Comparison of ENCODE assay signal across 21 mouse cellular contexts in genomic region chr1:193214053-193214452, GRCm38 (mm10). TPM values are rescaled to one million over a fixed set of nuclear protein-coding genes. Genes with fewer than 3 reads are reported as not detected.
DNase-seq lines count a peak whose midpoint lies in the region; ATAC-seq and TF ChIP-seq lines count a peak whose summit lies in the region.
"Had no signal": no experiment of that assay in that cellular context is flagged by ENCODE, and none has a peak within 500 bp of the region (broad histone marks: within the 10 kb centered on the region; RNA-seq: fewer than 3 reads in every experiment).

No protein-coding gene starts in this region.

- no peak for TF ChIP-seq CTCF in lung, postnatal 0 days (IDR thresholded peaks at IDR 0.05)

- no peak for DNase-seq in limb, embryonic 10.5 days (ENCODE audit: low spot score)
- peak; percentile 90 for DNase-seq in lung, postnatal 0 days (ENCODE audit: low spot score)
- DNase-seq in lung, postnatal 36 days = peak; percentile 54
- no peak for DNase-seq in liver
- no peak for DNase-seq in right cerebral cortex, postnatal 14 days
- DNase-seq: adrenal gland, adult 8-10 months; adrenal gland, postnatal 36 days; cerebellum, adult 8-10 months; cerebellum, postnatal 14 days; embryo, embryonic 11 days; gastrocnemius, postnatal 10 days; heart, adult 2 months; heart, postnatal 4 days had no signal

- no peaks in the 10 kb centered on the region for H3K9me3 ChIP-seq in limb, embryonic 13.5 days
- H3K9me3 ChIP-seq in limb, embryonic 10.5 days (replicated peaks) = no peaks in the 10 kb centered on the region
- H3K9me3 ChIP-seq in lung, embryonic 15.5 days = no peaks in the 10 kb centered on the region
- H3K9me3 ChIP-seq in lung, postnatal 0 days (ENCODE audit: low read length) = no peaks in the 10 kb centered on the region
- H3K9me3 ChIP-seq: embryonic facial prominence, embryonic 12.5 days; forebrain, embryonic 12.5 days; hindbrain, embryonic 12.5 days had no signal

- peak; percentile 85 for TF ChIP-seq EP300 in lung, postnatal 0 days (IDR thresholded peaks at IDR 0.05)

- H3K9ac ChIP-seq in limb, embryonic 13.5 days = no peak overlapping the region
- no peak overlapping the region for H3K9ac ChIP-seq in lung, embryonic 15.5 days
- no peak overlapping the region for H3K9ac ChIP-seq in lung, postnatal 0 days (replicated peaks; ENCODE audit: low read depth)
- H3K9ac ChIP-seq: embryonic facial prominence, embryonic 12.5 days; forebrain, embryonic 12.5 days; hindbrain, embryonic 12.5 days had no signal

- H3K4me2 ChIP-seq in limb, embryonic 13.5 days (replicated peaks) = no peak overlapping the region
- H3K4me2 ChIP-seq in lung, embryonic 15.5 days = no peak overlapping the region
- no peak overlapping the region for H3K4me2 ChIP-seq in lung, postnatal 0 days (replicated peaks; ENCODE audit: low read depth, low read length)
- H3K4me2 ChIP-seq: embryonic facial prominence, embryonic 12.5 days; forebrain, embryonic 12.5 days; heart, embryonic 11.5 days; hindbrain, embryonic 12.5 days had no signal

- WGBS in limb, embryonic 13.5 days = 73% methylated on average over 5 of the region's 5 CpGs
- WGBS in limb, embryonic 10.5 days = 81% methylated on average over 5 of the region's 5 CpGs
- 57% methylated on average over 5 of the region's 5 CpGs for WGBS in lung, embryonic 15.5 days
- 45% methylated on average over 5 of the region's 5 CpGs for WGBS in lung, postnatal 0 days

- no peaks in the 10 kb centered on the region for H3K36me3 ChIP-seq in limb, embryonic 13.5 days
- no peaks in the 10 kb centered on the region for H3K36me3 ChIP-seq in limb, embryonic 10.5 days
- H3K36me3 ChIP-seq in lung, embryonic 15.5 days = no peaks in the 10 kb centered on the region
- no peaks in the 10 kb centered on the region for H3K36me3 ChIP-seq in lung, postnatal 0 days (ENCODE audit: insufficient read depth, low read length)
- H3K36me3 ChIP-seq: embryonic facial prominence, embryonic 12.5 days; forebrain, embryonic 12.5 days; hindbrain, embryonic 12.5 days had no signal

- H3K4me3 ChIP-seq in limb, embryonic 13.5 days = no peak overlapping the region
- no peak overlapping the region for H3K4me3 ChIP-seq in limb, embryonic 10.5 days
- no peak overlapping the region for H3K4me3 ChIP-seq in lung, embryonic 15.5 days
- H3K4me3 ChIP-seq in lung, postnatal 0 days (ENCODE audit: low read depth, low read length) = no peak overlapping the region
- H3K4me3 ChIP-seq: embryonic facial prominence, embryonic 12.5 days; forebrain, embryonic 12.5 days; heart, adult 2 months; hindbrain, embryonic 12.5 days had no signal

- no peak overlapping the region for H3K27ac ChIP-seq in limb, embryonic 13.5 days
- H3K27ac ChIP-seq in limb, embryonic 10.5 days = no peak overlapping the region
- no peak overlapping the region for H3K27ac ChIP-seq in lung, embryonic 15.5 days
- peak overlapping the region; percentile 16; the same call in 1 of the 2 replicates for H3K27ac ChIP-seq in lung, postnatal 0 days (ENCODE audit: low read length)
- H3K27ac ChIP-seq: embryonic facial prominence, embryonic 12.5 days; forebrain, embryonic 12.5 days; heart, adult 2 months; hindbrain, embryonic 12.5 days had no signal

- no peaks in the 10 kb centered on the region for H3K27me3 ChIP-seq in limb, embryonic 13.5 days
- H3K27me3 ChIP-seq in limb, embryonic 10.5 days (ENCODE audit: low read depth, poor library complexity, severe bottlenecking) = no peaks in the 10 kb centered on the region
- H3K27me3 ChIP-seq in lung, embryonic 15.5 days = no peaks in the 10 kb centered on the region
- H3K27me3 ChIP-seq in lung, postnatal 0 days (replicated peaks; ENCODE audit: insufficient read depth, low read length) = no peaks in the 10 kb centered on the region
- H3K27me3 ChIP-seq: embryonic facial prominence, embryonic 12.5 days; forebrain, embryonic 12.5 days; hindbrain, embryonic 12.5 days had no signal

- H3K4me1 ChIP-seq in limb, embryonic 13.5 days = no peaks in the 10 kb centered on the region
- H3K4me1 ChIP-seq in limb, embryonic 10.5 days = no peaks in the 10 kb centered on the region
- H3K4me1 ChIP-seq in lung, embryonic 15.5 days = no peaks in the 10 kb centered on the region
- no peaks in the 10 kb centered on the region for H3K4me1 ChIP-seq in lung, postnatal 0 days (ENCODE audit: insufficient read depth, low read depth, low read length)
- H3K4me1 ChIP-seq: embryonic facial prominence, embryonic 12.5 days; forebrain, embryonic 12.5 days; hindbrain, embryonic 12.5 days had no signal

- ATAC-seq in limb, embryonic 13.5 days (ENCODE audit: low FRiP score, low read depth) = peak; percentile 57
- ATAC-seq in lung, embryonic 15.5 days (ENCODE audit: borderline replicate concordance, extremely low read depth, low FRiP score, low TSS enrichment) = peak; percentile 72
- ATAC-seq in lung, postnatal 0 days = peak; percentile 93
- ATAC-seq: forebrain, embryonic 16.5 days; hindbrain, embryonic 16.5 days had no signal

RNA-seq across cellular contexts. Expression of gene Lamb3, which starts 6.6 kb away (rescaled TPM):
- 2.3 and 3.6 TPM in 2 replicates for polyA plus RNA-seq in limb, embryonic 13.5 days (2015; fragmentation: Nextera tagmentation; extraction: Ambion mirVana)
- 0.40 and 0.81 TPM in 2 replicates for polyA plus RNA-seq in limb, embryonic 10.5 days (2016; fragmentation: Nextera tagmentation; extraction: Ambion mirVana)
- polyA plus RNA-seq in lung, embryonic 15.5 days (2015; fragmentation: Nextera tagmentation; extraction: Ambion mirVana) = 38.1 and 43.9 TPM in 2 replicates
- polyA plus RNA-seq in lung, postnatal 0 days (2015; fragmentation: Nextera tagmentation; extraction: Ambion mirVana) = 62.8 and 63.1 TPM in 2 replicates

RNA-seq across cellular contexts. Expression of gene Traf3ip3, which starts 12.6 kb away (rescaled TPM):
- polyA plus RNA-seq in limb, embryonic 13.5 days (2015; fragmentation: Nextera tagmentation; extraction: Ambion mirVana) = 11.6 and 12.2 TPM in 2 replicates
- 1.0 and 1.5 TPM in 2 replicates for polyA plus RNA-seq in limb, embryonic 10.5 days (2016; fragmentation: Nextera tagmentation; extraction: Ambion mirVana)
- polyA plus RNA-seq in lung, embryonic 15.5 days (2015; fragmentation: Nextera tagmentation; extraction: Ambion mirVana) = 2.9 and 3.8 TPM in 2 replicates
- polyA plus RNA-seq in lung, postnatal 0 days (2015; fragmentation: Nextera tagmentation; extraction: Ambion mirVana) = 3.0 and 3.6 TPM in 2 replicates

RNA-seq across cellular contexts. Expression of gene A130010J15Rik, which starts 46.2 kb away (rescaled TPM):
- polyA plus RNA-seq in limb, embryonic 13.5 days (2015; fragmentation: Nextera tagmentation; extraction: Ambion mirVana) = 18.1 and 18.2 TPM in 2 replicates
- 16.7 and 18.4 TPM in 2 replicates for polyA plus RNA-seq in limb, embryonic 10.5 days (2016; fragmentation: Nextera tagmentation; extraction: Ambion mirVana)
- polyA plus RNA-seq in lung, embryonic 15.5 days (2015; fragmentation: Nextera tagmentation; extraction: Ambion mirVana) = 13.6 and 14.1 TPM in 2 replicates
- 8.3 and 8.4 TPM in 2 replicates for polyA plus RNA-seq in lung, postnatal 0 days (2015; fragmentation: Nextera tagmentation; extraction: Ambion mirVana)

RNA-seq across cellular contexts. Expression of gene Hsd11b1, which starts 49.8 kb away (rescaled TPM):
- 0.86 and 1.3 TPM in 2 replicates for polyA plus RNA-seq in limb, embryonic 13.5 days (2015; fragmentation: Nextera tagmentation; extraction: Ambion mirVana)
- not detected in 2 replicates for polyA plus RNA-seq in limb, embryonic 10.5 days (2016; fragmentation: Nextera tagmentation; extraction: Ambion mirVana)
- 19.3 and 27.1 TPM in 2 replicates for polyA plus RNA-seq in lung, embryonic 15.5 days (2015; fragmentation: Nextera tagmentation; extraction: Ambion mirVana)
- 184 and 200 TPM in 2 replicates for polyA plus RNA-seq in lung, postnatal 0 days (2015; fragmentation: Nextera tagmentation; extraction: Ambion mirVana)
- polyA plus RNA-seq: forebrain, embryonic 12.5 days had no signal

RNA-seq across cellular contexts. Expression of gene G0s2, which starts 59.0 kb away (rescaled TPM):
- 18.7 and 19.3 TPM in 2 replicates for polyA plus RNA-seq in limb, embryonic 13.5 days (2015; fragmentation: Nextera tagmentation; extraction: Ambion mirVana)
- polyA plus RNA-seq in limb, embryonic 10.5 days (2016; fragmentation: Nextera tagmentation; extraction: Ambion mirVana) = 4.6 and 6.3 TPM in 2 replicates
- 148 and 169 TPM in 2 replicates for polyA plus RNA-seq in lung, embryonic 15.5 days (2015; fragmentation: Nextera tagmentation; extraction: Ambion mirVana)
- 185 and 216 TPM in 2 replicates for polyA plus RNA-seq in lung, postnatal 0 days (2015; fragmentation: Nextera tagmentation; extraction: Ambion mirVana)

Comparison
In these comparisons a context has a peak if more than half of its experiments do, and no peak if none do; other contexts are left out.
1. DNase-seq: peak in lung, postnatal 0 days (single experiment) and lung, postnatal 36 days (single experiment); none in limb, embryonic 10.5 days (single experiment), liver (single experiment) and right cerebral cortex, postnatal 14 days (single experiment).
2. Peak in every context shown above with its lines, with median percentiles within 50 percentile points of each other: ATAC-seq.